Mouse (Mus musculus) lung, postnatal 4 days (tissue): Measurements from ENCODE around the gene Gpr132.
A peak's percentile ranks its signal among the peaks of the same experiment; 100 is the strongest.

ENCODE experiments used
- DNase-seq, 2 experiments: peaks; one replicate each; pipeline ENCODE4 v3.0.0; 2021

Gene Gpr132

GRCm38 (mm10) chr12:112876332-112877072, 8.5 kb upstream of the Gpr132 start:
- DNase-seq, result peak; percentile 84 to 91

GRCm38 (mm10) chr12:112875225-112876013, 7.4 kb upstream of the Gpr132 start:
- DNase-seq, result peak; percentile 91 to 93

- DNase-seq, result peak in 1 of 2 experiments; percentile 24
Observed at GRCm38 (mm10) chr12:112874199-112874598, 6.2 kb upstream of the Gpr132 start.

- DNase-seq, result peak; percentile 79 to 84
Observed at GRCm38 (mm10) chr12:112873452-112874190, 5.6 kb upstream of the Gpr132 start.

- peak in 1 of 2 experiments; percentile 23 for DNase-seq
Observed at GRCm38 (mm10) chr12:112872991-112873390, 5.0 kb upstream of the Gpr132 start.

GRCm38 (mm10) chr12:112871272-112871671, 3.2 kb upstream of the Gpr132 start:
- DNase-seq, result no peak

- peak; percentile 49 to 53 for DNase-seq
Observed at GRCm38 (mm10) chr12:112870775-112871174, 2.7 kb upstream of the Gpr132 start.

- DNase-seq, result no peak
Observed at GRCm38 (mm10) chr12:112869783-112870204, 1.8 kb upstream of the Gpr132 start.

GRCm38 (mm10) chr12:112867106-112867674, 838 bp downstream of the Gpr132 start:
- DNase-seq, result peak in 1 of 2 experiments; percentile 24

GRCm38 (mm10) chr12:112866467-112867080, 1.5 kb downstream of the Gpr132 start:
- peak; percentile 26 to 33 for DNase-seq

- DNase-seq, result peak; percentile 28 to 35
Observed at GRCm38 (mm10) chr12:112864804-112865203, 3.2 kb downstream of the Gpr132 start.

GRCm38 (mm10) chr12:112861911-112862321, 6.1 kb downstream of the Gpr132 start:
- DNase-seq, result peak; percentile 30 to 70

GRCm38 (mm10) chr12:112860765-112861164, 7.3 kb downstream of the Gpr132 start:
- peak; percentile 34 for DNase-seq

GRCm38 (mm10) chr12:112859930-112860329, 8.1 kb downstream of the Gpr132 start:
- DNase-seq, result peak in 1 of 2 experiments; percentile 16

- DNase-seq, result peak in 1 of 2 experiments; percentile 16
Observed at GRCm38 (mm10) chr12:112858581-112859336, 9.3 kb downstream of the Gpr132 start.

- no peak for DNase-seq
Observed at GRCm38 (mm10) chr12:112857021-112857925, 10.8 kb downstream of the Gpr132 start.

GRCm38 (mm10) chr12:112856338-112856737, 11.7 kb downstream of the Gpr132 start:
- DNase-seq, result no peak

- no peak for DNase-seq
Observed at GRCm38 (mm10) chr12:112854610-112855333, 13.3 kb downstream of the Gpr132 start.

GRCm38 (mm10) chr12:112853050-112853729, 14.8 kb downstream of the Gpr132 start:
- no peak for DNase-seq
